Mouse (Mus musculus) CD4-positive, CD25-positive, alpha-beta regulatory T cell, adult 4 months (primary cell): ENCODE data around the gene Strap. TPM values are rescaled to one million over a fixed set of nuclear protein-coding genes. Genes with fewer than 3 reads are reported as not detected.
A peak's percentile ranks its signal among the peaks of the same experiment; 100 is the strongest.
"Not testable (repeated sequence)": the region's sequence is repeated elsewhere in the genome, so short reads cannot be mapped to it uniquely, and the experiment has no call there.

Experiments used
- ATAC-seq: one replicate; pipeline ENCODE4 v1.8.0; 2017
- polyA plus RNA-seq, 2 experiments: library from polyadenylated mRNA; unstranded; fragments of 100-300 nt; shearing (Covaris generic); gene quantifications; one replicate each; pipeline ENCODE4 v1.2.1; 2017

Gene Strap
- 10 to 100 TPM; 33.6 to 39.3 TPM for polyA plus RNA-seq

DNA sequence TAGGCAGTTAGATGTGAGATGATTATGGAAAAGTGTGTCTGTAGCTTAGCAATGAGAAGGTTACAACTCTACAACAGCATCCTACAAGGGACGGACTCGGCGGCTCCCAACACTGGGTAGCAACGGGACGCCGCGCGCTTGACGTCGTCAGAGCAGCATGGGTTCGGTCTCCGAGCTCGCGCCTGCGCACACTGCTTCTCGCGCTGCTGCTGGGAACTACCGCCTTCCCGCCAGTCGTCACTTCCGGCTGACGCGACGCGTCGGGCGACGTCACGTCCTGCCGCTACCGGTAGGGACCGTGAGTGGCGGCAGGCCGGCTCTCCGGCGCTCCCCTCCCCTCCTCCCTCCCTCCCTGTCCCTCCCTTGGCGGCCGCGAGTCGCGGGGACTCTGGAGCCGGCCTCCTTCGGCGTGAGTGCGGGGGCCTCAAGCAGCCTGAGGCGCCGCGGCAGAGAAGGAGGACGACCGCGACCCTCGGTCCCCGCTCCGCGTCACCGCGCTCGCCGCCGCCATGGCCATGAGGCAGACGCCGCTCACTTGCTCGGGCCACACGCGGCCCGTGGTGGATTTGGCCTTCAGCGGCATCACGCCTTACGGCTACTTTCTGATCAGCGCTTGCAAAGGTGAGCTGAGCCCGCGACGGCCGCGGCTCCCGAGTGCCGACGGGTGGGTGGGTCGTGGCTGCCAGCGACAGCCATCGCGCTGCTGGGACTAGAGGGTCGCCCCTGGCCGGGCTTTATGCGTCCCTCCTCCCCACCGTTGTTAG lies at the start of gene Strap:
TSS of gene Strap (plus strand) at position 233 of the 764 bp plus-strand sequence.
- ATAC-seq = peak; percentile 93

DNA sequence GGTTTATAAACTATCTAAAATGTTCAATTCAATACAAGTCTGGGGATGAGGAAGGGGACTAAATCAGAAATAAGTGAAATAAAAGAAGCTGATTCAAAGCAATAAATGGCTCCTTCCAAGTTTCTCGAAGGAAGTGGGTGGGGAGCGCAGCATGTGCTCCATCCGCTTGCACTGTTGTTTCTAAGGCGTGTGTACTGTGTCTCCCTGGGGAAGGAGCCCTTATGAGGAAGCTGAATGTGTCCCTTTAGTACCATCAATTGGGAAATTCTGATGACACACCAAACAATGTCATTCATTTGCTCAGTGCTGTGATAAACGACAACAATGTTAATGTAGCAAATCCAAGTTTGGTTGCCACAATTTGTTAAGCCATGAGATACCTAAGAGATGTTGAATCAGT lies 47.2 kb upstream of the Strap start:
- no peak for ATAC-seq

DNA sequence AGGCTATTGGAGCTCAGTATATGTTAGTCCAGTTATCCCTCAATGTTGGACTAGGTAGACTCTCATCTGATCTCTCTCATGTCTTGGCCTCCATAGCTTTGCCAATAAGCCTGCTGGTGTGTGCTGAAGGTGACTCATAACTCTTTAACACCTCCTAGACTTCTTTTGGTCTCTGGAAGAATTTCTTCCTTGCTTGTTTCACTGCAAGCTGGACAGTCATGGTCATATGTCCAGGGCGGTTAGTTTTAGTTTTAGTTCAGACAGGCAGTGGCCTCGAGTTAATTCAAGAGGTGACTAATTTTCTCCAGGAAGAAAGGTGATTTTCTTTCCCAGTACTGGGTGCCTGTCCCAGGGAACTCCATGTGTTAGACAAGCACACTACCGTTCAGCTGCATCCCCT lies 46.8 kb upstream of the Strap start:
- no peak for ATAC-seq

DNA sequence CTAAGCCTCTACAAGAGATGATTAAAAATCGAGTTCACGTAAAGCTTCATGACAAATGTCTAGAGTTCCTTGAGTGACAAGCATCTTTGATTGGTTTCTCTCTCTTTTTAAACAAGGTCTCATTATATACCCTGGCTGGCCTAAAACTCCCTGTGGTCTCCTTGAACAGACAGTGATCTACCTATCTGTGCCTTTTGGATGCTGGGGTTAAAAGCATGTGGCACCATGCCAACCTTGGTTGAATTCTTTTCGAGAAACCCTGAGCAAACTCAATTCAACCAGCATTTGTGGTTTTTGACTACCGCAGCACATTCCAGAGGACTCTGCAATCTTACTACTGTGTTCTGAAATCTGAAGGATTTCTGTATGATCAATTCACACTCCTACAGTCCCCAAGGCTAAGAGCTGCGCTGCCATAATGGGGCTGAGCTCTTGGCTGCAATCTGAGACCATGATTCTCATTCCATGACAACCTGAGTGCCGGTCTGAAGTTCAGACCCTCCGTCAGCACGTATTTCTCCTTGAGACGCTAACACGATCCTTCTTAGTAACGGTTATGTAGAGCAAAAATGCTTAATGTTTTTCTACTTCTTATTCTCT lies 46.3 kb upstream of the Strap start:
- ATAC-seq = no peak

DNA sequence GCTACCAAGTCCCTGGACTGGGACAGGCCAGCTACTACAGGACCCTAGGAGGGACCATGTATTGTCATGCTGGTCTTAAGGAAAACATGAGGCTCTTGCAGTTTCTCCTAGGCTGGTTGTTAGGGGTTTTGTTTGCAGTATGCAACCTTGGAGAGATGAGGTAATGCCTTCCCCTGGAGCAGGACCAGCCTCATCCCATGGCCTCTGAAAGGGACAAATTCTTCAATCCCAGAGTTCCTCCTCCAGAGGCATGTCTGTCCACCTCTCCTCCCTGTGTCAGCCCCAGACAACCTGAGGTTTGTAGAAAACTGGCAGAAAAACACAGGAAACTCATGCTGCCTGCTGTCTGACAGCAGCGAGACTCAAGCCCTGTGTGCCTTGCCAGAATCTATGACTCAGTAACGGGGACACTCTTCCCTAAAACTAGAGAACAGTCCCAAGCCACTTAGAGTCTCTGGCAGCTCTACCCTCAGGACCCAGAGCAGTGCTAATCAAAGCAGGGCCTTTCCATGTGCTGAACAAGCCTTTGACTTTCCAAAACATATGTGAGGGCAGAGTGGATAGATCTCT lies 44.2 kb upstream of the Strap start:
- ATAC-seq = no peak

DNA sequence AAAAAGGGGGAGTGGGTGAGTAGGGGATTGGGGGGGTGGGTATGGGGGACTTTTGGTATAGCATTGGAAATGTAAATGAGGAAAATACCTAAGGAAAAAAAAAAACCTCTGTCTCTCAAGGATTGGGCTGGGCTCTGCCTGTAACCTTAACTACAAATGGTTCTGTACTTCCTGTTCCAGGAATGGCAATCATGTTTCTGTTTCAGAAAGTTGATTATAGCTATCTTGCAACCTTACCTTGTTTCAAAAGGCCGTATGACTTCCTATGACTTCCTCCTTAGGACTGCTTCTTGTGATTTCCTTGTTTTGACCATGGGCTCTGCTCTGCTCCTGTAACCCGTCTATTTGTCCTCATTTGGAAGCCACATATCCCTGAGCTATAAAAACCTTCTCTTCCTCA lies 40.6 kb upstream of the Strap start:
- no peak for ATAC-seq

DNA sequence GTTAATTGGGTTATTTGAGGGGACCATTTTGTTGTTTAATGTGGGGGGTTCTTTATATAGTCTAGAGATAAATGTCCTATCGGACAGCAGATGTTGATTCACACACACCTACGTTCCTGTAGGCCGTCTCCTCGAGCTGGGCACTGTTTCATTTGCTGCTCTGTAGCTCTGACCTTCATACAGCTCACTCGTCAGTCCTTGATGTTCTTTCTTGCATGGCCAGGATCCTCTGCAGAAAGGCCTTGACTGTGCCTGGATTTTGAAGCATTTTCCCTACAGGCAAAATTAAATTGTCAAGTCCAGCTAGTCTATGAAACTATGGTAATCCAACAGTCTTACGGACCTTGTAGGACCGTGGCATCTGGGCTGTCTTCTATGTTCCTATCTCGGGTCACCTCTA lies 39.8 kb upstream of the Strap start:
- ATAC-seq = no peak

DNA sequence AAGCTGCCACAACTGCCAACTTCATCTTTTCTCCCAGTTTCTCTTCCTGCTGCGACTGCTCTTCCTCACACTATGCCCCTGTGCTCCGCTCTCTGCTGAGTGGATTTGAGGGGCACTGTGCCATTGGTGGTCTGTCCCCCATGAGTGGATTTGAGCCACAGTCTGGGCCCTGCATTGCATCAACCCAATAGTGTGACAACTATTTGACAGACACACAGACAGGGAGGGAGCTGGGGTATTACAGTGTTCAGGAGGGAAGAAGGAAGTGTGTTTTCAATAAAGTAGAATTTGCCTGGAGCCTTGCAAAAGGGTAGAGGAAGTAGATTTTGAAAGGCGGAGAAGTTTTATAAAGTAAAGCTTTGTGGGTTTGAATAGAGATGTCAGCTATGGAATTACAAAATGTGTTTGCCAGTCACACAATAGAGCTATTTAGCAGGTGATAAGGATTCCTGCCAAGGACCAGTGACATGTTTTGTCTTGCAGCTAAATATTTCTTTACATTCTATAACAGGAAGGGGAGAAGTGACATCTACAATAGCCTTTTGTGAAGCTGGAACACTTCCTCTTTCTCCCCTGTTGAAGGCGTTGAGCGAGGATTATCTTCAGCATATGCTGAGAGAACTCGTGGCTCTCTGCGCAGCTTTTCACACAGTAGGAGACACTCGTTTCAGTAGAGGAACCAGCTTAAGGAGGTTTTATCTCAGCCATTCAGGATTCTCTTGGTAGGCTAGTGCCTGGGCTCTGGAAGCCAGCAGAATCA lies 38.3 kb upstream of the Strap start:
- no peak for ATAC-seq

DNA sequence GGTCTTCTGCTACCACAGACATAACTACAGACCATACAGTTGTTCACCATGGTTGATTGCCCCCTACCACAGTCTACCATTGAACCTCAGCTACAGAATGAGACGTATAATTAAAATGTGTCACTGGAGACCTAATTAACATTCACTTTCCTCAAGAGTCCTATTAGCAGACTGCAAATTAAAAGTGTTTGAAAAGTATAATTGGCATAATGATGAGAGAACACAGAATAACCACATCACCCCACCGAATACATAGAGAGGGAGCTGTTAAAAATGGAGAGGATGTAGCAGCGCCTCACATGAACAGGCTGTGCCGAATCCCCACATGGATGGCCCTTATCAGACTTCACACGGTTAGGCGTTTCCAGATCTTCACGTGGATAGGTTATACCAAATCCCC lies 35.4 kb upstream of the Strap start:
- ATAC-seq = no peak

DNA sequence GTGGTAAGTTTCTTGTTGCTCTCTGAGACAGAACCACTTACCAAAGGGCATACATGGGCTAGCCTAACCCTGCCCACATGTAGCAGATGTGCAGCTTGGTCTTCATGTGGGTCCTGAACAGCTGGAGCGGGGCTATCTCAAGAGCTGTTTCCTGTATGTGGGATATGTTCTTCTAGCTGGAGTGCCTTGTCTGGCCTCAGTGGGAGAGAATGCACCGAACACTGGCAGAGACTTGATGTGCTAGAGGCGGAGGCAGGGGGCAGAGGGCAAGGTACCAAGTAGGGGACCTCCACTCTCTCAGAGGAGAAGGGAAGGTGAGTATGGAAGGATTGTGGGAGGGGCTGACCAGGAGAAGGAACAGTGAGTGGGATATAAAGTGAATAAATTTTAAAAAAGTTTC lies 32.7 kb upstream of the Strap start:
- ATAC-seq = no peak

DNA sequence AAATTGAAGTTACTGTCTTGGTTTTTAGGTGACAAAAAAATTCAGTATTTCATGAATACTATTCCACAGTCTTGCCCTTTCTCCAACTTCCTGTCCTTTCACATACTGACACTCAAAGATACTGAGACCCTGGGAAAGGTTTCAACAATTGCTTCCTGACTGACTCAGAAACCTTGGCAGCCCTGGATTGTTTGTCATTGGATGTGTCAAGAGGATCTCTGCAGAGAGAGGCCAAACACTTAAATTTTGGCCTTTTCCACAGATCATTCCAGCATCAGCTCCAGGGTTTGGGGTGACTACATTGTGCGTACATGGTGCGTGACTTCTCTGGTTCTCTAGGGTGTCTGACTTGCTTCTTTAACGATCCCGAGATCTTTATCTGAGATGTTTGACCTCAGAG lies 32.0 kb upstream of the Strap start:
- no peak for ATAC-seq

DNA sequence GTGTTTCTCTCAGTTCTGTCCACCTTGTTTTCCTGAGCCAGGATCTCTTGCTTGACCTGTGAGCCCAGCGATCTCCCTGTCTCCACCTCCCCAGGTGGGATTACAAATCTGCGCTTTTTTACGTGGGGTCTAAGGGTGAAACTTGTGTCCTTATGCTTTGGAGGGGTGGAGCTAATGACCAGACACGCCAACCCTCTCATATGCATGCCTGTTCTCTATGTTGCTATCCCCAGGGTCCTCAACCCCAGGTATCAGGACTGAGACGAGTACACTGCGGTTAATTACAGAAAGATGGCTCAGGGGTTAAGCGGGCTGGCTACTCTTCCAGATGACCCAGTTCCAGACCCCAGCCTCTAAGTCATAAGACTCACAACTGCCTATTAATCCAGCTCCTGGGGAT lies 31.4 kb upstream of the Strap start:
- no peak for ATAC-seq

DNA sequence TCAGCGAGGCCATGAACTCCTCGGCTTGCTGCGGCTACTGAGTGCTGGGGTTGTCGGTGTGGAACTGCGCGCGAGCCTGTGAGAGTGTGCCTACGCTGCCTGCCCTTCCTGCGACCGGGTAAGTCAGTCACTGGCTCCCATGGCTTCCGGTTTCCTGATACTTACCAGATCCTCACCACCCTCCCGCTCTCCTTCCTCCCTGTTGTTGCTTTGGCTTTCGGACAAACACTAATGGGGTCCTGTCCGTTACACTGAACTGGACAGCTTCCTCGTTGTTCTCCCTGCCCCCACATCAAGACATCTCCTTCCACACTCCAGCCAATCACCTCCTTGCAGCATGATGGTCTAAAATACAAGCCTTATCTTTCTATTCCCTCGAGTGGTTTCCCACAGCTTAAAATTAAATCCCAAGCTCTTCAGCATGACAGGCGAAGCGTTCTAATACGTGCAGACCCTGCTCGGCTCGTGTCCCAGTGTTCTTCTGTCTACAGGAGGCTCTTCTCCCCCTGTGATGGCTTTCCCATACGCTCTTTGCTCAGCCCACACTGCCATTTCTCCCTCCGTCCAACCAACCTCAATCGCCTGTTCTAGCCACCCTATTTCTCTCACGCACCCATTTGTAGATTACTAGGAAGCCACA lies 30.5 kb upstream of the Strap start:
- no peak for ATAC-seq

DNA sequence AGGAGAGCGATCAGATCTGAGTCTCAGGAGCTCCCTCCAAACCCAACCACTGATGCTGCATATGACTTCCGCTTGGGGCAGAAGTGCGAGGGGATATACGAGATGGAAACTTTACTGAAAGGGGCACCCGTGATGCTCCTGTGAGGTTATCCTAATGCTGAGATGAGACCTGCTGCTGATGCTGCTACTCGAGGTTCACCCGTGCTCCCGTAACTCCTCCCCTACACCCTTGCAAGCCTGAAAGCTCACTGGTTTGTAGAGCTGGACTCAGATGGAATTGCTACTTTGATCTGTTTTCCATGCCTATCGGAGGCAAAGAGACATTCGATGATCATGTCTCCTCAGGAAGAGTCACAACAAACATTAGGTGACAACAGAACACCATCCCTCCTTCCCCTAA lies 28.7 kb upstream of the Strap start:
- no peak for ATAC-seq

DNA sequence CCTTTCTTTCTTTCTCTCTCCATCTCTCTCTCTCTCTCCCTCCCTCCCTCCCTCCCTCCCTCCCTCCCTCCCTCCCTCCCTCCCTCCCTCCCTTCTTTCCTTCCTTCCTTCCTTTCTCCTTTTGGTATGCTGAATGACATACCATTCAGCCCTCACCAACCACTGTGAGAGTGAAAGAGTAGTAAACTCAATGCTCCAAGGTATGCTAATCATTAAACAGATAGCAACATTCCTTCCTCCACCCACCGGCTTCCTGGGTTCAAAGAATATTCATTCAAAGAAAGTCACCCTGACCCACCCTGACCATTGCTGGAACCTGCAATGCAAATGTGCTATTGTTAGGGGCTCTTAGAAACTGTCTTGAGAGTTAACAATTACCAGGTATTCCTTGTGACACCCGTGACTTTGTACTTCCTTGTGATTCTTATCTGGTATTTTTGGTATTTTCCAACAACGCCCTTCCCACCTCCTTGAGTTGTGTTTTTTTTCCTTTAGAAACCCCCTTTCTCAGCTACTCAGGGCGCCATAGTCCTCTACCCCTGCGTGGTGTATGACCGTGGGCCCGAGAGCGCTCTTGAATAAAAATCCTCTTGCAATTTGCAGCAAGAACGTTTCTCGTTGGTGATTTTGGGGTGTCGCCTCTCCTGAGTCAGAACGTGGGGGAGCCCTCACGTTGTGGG lies 26.0 kb upstream of the Strap start:
- ATAC-seq = not testable (repeated sequence)

DNA sequence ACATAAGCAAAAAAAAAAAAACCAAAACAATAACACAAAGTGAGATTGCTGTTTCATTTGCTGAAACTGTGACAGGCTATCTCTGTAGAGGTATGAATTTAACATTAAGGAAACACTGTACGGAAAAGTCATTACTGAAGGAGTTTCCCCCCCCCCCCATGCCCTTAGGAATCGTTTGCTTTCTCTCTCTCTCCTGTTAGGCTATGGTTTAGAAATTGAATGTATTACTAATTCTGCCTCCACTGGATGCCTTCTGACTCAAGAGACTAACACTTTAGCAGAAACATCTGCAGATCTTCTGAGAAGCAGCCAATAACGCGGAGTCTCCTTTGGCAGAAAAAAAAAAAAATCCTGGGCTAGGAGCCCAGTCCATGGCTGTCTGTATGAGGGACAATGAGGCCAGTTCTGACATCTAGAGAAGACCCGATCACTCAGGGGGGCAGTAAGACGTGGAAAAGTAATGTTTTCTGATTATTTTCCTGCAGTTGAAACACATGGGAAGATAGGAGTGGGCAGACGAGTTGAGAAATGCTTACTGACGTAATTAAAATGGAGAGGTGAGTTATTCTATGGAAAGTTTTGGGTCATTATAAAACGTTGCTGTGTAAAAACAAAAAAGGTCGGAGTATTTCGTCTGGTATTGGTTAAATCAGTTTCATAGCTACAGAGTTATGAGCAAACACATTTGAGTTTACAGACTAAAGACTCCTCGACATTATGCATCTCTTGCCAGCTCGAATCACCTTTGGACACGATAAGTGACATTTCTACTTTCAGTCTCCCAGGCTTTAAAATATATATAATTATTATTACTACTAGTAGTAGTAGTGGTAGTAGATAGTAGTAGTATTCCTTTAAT lies 24.5 kb upstream of the Strap start:
- ATAC-seq = no peak

DNA sequence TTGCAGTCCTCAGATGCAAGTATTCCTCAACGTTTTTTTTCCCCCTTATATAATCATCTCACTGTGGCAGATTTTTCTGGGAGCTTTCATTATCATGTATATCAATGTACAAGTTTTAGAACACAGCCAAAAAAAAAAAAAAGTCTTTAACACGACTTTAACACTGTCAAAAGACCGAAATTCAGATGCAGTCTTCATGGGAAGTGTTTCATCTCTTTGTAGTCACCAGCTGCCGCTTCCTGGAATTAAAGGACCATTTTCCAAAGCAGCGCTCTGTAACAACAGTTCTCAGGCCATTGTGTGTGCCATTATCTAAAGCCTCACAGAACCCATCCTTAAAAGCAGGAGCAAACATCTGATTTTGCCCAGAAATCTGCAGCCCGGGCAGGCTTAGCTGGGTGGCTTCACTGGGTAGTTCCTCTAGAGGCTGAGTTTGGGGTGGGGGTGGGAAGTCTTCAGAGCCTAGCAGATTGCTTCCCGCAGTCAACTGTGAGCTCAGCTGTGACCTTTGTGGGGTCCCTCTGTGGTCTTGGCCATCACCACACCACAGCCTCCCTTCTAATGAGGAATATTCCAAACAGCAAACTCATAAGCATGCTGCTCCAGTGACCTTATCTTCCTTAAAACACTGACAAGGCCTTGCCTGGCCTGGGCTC lies 22.1 kb upstream of the Strap start:
- ATAC-seq = no peak

DNA sequence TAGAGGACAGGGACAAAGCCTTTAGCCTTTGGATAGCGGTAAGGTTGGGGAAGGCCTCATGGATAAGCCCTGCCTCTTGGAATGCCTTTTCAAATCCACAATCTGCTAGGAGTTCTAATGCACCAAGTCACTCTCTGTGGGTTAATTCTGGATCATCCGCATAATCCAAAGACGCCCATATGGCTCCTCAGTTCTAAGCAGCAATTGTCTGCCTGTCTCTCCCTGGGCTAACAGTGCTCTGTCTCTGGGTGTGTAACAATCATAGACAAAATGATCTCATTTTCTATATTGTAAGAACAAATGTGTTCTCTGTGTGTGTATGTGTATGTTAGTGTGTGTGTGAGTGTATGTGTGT lies 21.6 kb upstream of the Strap start:
- no peak for ATAC-seq

DNA sequence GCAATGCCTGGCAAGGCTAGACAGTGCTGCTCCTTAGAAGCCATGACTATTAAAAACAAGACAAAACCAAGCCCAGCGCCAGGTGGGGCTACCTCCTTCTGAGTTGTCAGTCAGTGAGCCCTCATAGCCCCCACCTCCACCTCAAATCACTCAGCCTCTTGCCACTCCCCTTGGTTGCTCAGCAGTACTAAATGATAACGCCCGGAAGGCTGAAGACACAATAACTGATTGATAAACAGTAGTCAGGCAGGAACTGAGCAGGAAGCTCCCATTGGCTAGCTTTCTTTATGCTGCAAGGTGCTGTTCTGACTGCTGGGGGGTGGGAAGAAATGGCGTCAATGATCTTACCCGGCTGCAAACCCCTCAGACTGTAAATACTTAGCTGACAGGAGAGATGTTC lies 18.1 kb upstream of the Strap start:
- ATAC-seq = no peak

DNA sequence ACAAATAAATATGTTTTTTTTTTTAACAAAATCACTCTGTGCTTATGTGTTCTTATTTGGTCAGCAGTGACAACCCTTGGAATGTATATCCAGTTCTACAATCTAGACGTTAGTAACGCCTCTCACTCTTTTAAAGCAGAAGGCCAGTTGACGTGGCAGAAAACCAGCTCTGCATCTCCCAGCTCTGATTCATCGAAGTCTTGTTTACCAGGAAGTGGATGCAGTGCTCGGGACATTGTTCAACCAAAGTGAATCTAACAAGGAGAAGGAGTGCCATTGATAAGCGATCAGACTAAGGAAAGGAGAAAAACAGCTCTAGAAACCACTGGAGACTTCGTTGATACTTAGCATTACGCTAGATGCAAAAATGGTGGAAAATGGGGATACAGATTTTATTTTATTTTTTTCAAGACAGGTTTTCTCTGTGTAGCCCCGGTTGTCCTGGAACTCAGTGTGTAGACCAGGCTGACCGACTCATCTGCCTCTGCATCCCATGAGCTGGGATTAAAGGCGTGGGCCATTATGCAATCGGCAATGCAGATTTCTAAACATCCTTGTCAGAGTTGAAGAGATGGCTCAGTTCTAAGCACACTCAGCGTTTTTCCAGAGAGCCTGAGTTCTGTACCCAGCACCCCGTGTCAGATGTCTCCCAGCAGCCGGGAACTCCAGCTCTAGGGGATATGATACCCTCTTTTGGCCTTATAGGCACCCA lies 12.5 kb upstream of the Strap start:
- no peak for ATAC-seq
